Mouse (Mus musculus): ENCODE measurements around the gene Cypt15.
"Not testable (repeated sequence)": the region's sequence is repeated elsewhere in the genome, so short reads cannot be mapped to it uniquely, and the experiment has no call there.

The Cypt15 gene
- long read RNA-seq, experiment 1: 0 reads
- long read RNA-seq, experiment 2: 0 reads

DNA sequence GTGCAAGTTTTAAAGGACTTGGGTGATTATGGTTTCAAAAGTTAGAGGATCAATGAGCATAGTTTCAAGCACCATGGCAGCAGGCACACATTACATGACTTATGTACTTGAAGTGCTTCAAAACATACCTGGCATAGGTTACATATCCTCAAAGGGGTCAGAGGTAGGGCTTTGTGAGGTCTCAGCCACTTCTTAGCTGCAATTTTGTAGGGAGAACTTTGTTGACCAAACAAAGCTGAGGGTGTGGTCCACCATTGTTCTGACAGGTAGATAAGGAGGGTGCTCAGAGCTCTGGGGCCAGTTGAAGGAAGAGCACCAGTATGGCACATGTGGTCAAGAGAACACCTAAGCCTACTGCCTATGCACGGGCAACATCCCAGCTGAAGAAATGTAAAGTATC lies at the start of gene Cypt15:
TSS of gene Cypt15 (plus strand) at position 301 of the 400 bp plus-strand sequence.
- intact Hi-C loops (cut with DNase I): not testable (repeated sequence)

DNA sequence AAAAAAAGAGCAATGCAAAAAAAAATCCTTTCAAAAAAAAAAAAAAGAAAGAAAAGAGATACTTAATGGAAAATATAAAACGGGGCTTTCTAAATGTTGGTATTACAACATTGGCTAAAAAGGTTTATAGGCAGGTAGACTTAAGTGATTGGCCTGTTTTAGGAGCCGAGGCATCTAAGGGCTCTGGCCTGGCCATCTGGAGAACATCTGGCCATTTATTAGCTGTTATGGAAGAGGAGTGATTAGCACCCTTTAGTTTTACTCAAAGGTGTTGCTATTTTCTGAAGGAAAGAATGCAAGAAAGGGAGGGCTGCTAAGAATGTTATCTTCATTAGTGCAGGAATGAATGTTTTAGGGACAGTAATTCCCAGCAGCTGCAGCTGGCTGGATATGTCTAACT lies 24.9 kb downstream of the Cypt15 start:
- intact Hi-C loops (cut with DNase I): no loop called here

DNA sequence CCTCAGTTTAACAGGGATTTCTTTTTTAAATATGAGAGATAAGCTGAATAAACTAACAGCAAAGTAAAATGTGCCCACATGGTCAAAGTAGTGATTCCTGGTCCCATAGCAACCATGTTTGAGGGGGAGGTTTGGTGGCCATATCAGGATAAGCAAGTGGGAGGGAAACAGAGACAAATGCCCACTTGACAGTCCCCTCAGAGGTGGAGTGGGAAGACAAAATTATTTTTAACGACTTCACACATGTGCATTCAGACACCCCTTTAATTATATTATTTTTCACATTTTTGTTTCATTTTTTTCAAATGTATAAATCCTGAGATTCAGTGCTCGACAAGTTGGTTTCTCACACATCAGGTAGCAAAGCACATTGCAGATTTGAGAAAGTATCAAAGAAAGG lies 32.8 kb downstream of the Cypt15 start:
- intact Hi-C loops (cut with DNase I): no loop called here

DNA sequence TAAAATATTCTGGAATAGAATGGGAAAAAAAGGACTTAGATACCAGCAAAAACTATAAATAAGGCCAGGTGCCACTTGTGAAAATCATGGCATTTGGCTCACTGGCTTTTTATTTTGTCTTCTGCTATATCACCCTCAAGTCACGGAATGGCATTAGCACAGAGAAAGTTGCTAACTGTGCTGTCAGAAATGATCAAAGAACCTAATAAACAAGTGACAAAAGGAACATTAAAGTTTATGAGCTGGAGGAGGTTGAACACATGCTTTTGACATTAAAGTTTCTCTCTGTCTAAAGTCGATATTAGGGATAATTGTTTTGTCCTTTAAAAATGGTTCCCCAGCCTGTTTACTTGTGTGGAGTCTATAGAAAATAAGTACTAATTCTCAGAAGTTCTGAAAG lies 37.7 kb downstream of the Cypt15 start:
- intact Hi-C loops (cut with DNase I): no loop called here

Data from adrenal gland (tissue).